Mouse (Mus musculus) C2C12 (cell line): ENCODE data around the gene Abr. TPM values are rescaled to one million over a fixed set of nuclear protein-coding genes. Genes with fewer than 3 reads are reported as not detected.

ENCODE experiments used
- H3K27me3 ChIP-seq: one replicate; pipeline ENCODE4 v1.6.1; 2011; ENCODE audit not compliant: control insufficient read depth, insufficient read depth, insufficient read length
- H3K36me3 ChIP-seq: one replicate; pipeline ENCODE4 v1.6.1; 2011; ENCODE audit not compliant: control insufficient read depth, insufficient read depth
- H3K4me3 ChIP-seq: one replicate; pipeline ENCODE4 v1.5.1; 2011; ENCODE audit warnings: mild to moderate bottlenecking, control low read depth; ENCODE audit not compliant: poor library complexity, insufficient read depth, severe bottlenecking
- H3K79me2 ChIP-seq: one replicate; pipeline ENCODE4 v1.6.1; 2011; ENCODE audit not compliant: control insufficient read depth, insufficient read depth
- H3K79me3 ChIP-seq: one replicate; pipeline ENCODE4 v1.6.1; 2011; ENCODE audit warnings: low read depth, control low read depth
- H3ac ChIP-seq: one replicate; pipeline ENCODE3; 2011; ENCODE audit warnings: low read depth; ENCODE audit not compliant: control insufficient read depth, insufficient read length
- CEBPB ChIP-seq: IDR thresholded peaks from one replicate; pipeline ENCODE4 v1.6.1; 2011; ENCODE audit warnings: low read depth, mild to moderate bottlenecking, control low read depth, moderate library complexity
- CTCF ChIP-seq: IDR thresholded peaks from one replicate; pipeline ENCODE4 v1.5.1; 2011; ENCODE audit not compliant: control insufficient read depth, insufficient read depth, insufficient read length
- FOSL1 ChIP-seq: IDR thresholded peaks from one replicate; pipeline ENCODE4 v1.8.0; 2011; ENCODE audit warnings: mild to moderate bottlenecking, low read length; ENCODE audit not compliant: poor library complexity, insufficient read depth, severe bottlenecking
- MAX ChIP-seq: IDR thresholded peaks from one replicate; pipeline ENCODE4 v1.6.1; 2011; ENCODE audit warnings: mild to moderate bottlenecking, control low read depth
- MYOD1 ChIP-seq: IDR thresholded peaks from one replicate; pipeline ENCODE4 v1.6.1; 2011; ENCODE audit warnings: low read depth; ENCODE audit not compliant: control insufficient read depth, insufficient read length
- MYOG ChIP-seq: IDR thresholded peaks from one replicate; pipeline ENCODE4 v1.6.1; 2011; ENCODE audit not compliant: control insufficient read depth, insufficient read length; ENCODE audit errors: extremely low read depth
- USF1 ChIP-seq: IDR thresholded peaks from one replicate; pipeline ENCODE4 v1.6.1; 2011; ENCODE audit warnings: low read depth, mild to moderate bottlenecking, control low read depth, moderate library complexity
- polyA plus RNA-seq: library from polyadenylated mRNA; unstranded; fragments of >200 nt; fragmentation: generic; extraction: Trizol; gene quantifications from one replicate; pipeline ENCODE4 v1.2.1, GENCODE M21; 2012; ENCODE audit warnings: missing spikeins

The Abr gene
- polyA plus RNA-seq, 1 experiment = 72.8 TPM

DNA sequence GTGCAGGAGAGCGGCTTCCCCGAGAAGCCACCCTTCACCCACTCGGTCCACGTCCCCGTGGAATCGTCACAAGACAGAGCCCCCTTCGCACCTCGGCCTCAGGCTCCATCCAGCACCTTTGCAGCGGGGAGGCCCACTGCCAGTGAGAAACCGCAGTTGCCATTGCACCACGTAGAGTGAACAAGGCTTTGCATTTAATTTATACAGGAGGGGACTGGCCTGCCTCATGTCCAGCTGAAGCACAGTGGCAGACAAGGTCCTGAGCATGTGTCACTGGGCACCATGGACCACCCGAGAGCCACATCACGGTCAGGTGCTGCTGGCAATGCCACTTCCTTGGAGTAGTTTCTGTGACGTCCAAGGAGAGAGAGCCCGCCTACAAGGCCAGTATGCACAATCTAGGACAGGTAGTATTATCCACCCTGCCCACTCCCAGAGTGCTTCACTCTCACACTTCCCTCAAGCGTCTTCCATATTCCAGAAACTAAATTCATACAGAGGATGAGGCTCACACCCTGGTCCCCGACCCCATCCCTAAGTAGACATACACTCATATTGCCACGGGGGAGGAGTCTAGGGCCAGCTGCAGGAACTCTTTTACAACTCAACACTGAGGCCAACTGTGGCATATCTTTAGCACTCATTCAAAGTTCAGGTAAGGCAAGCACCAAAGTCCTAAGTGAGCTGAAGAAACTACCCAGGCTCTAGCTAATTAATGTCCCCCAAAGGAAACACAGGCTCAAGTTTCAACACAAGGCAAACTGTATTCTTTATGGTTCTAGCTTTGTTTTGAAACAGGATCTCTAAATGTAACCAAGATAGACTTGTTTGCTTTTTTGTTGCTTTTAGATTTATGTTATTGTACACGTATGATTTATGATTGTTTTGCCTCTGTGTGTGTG is 126.7 kb downstream of the Abr start:
- no peak for TF ChIP-seq MAX
- TF ChIP-seq CEBPB = no peak
- no peak for TF ChIP-seq MYOG
- TF ChIP-seq FOSL1 = no peak
- TF ChIP-seq MYOD1 = no peak
- no peaks in the 10 kb centered on the region for H3K27me3 ChIP-seq
- peaks cover 91% of the 10 kb centered on the region for H3K79me2 ChIP-seq
- H3ac ChIP-seq = peak overlapping the region; percentile 82
- H3K4me3 ChIP-seq = peak overlapping the region; percentile 44
- peaks cover 13% of the 10 kb centered on the region for H3K36me3 ChIP-seq
- peaks cover 56% of the 10 kb centered on the region for H3K79me3 ChIP-seq

DNA sequence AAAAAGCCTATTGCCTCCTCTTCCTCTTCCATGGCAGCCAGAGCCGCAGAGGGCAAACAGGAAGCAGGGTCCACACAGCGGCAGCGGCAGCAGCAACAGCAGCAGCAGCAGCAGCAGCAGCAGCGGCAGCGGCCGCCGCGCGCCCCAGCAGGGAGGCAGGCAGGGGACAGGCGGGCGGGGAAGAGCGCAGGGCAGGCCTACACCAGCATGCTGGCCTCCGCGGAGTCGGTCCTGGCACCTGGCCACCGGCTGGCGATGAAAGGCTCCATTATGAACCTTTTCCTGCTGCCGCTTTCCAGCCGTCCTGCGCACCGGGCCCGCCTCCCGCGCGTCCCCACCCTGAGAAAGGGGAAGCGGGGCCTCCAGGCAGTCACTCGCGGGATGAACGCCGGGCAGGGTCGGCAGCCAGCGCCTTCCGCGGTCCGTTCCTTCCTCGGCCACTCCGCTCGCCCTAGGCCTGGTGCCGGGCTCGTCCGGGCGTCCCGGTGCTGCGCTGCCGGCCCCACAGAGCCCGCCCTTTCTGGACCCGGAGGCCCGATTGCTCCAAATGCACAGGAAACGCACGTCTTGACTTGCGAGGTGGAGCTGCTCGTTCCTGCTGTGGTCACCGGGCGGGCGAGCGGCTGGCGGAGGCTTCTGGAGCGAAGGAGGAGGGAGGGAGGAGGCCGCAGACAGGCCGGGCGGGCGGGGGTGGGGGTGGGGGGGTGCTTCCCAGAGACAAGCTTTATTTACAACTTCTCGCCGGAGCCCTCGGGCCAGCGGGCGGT is 127.6 kb downstream of the Abr start:
- Histone ChIP-seq H3K79me3 (peaks cover 65% of the 10 kb centered on the region), H3K79me2 (peaks cover 92% of the 10 kb centered on the region), H3ac (peak overlapping the region; percentile 93), H3K27me3 (no peaks in the 10 kb centered on the region), H3K4me3 (peak overlapping the region; percentile 44), H3K36me3 (peaks cover 18% of the 10 kb centered on the region)
- TF ChIP-seq MYOD1 (no peak), CTCF (no peak), USF1 (no peak), CEBPB (no peak), MAX (no peak), FOSL1 (no peak), MYOG (no peak)

DNA sequence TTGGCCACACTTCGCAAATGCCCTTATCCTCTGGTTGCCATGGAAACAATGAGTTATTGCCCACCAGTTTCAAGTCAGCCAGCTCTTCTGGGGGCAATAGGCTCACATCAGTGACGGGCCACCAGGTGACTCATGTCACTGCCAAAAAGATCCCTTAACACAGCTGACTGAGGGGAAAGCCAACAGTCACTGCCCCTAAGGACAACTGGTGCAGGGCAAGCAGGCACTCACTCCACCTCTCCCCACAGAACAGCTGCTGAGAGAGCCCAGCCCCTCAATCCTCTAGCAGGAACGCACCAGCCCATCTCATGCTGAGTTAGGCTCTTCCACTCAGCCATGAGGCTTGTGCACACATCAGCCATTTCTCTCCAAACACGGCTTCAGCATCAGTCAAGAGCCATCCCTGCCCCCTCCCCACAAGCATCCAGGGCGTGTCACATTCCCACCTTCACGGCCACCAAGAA is 128.3 kb downstream of the Abr start:
- Histone ChIP-seq H3K4me3 (peak overlapping the region; percentile 44), H3K36me3 (peaks cover 21% of the 10 kb centered on the region), H3ac (peak overlapping the region; percentile 93), H3K79me2 (peaks cover 92% of the 10 kb centered on the region), H3K27me3 (no peaks in the 10 kb centered on the region), H3K79me3 (peaks cover 69% of the 10 kb centered on the region)
- TF ChIP-seq FOSL1 = no peak
- peak; percentile 93 for TF ChIP-seq MYOD1

DNA sequence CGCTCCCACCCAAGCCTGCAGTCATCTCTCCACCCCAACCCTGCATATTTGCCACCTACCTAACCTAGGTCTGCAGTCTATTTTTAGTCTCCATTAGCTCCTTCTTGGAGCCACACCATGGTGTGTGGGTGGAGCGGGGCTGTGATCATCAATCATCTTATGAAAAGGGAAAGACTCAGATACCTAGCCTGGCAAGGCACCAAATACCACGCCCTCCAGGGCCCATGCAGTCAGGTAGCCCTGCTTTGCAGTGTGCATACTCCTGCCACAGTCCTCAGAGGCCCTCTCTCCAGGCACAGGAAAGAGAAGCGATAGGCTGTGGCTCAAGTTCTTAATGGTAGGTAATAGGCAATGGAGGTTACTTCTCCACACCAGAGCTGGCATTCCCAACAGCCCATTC is 128.9 kb downstream of the Abr start:
- Histone ChIP-seq H3K4me3 (peak overlapping the region; percentile 44), H3K79me2 (peaks cover 92% of the 10 kb centered on the region), H3K27me3 (no peaks in the 10 kb centered on the region), H3ac (peak overlapping the region; percentile 53), H3K79me3 (peaks cover 69% of the 10 kb centered on the region), H3K36me3 (peaks cover 21% of the 10 kb centered on the region)
- TF ChIP-seq MYOD1 (no peak), USF1 (no peak), MAX (no peak), MYOG (no peak), CTCF (no peak), FOSL1 (no peak), CEBPB (no peak)

GRCm38 (mm10) chr11:76491817-76492216 is 130.3 kb downstream of the Abr start:
- TF ChIP-seq MYOD1 = no peak
- no peak for TF ChIP-seq FOSL1
- no peak for TF ChIP-seq MYOG
- no peak for TF ChIP-seq CTCF
- TF ChIP-seq CEBPB = no peak
- no peak for TF ChIP-seq USF1
- TF ChIP-seq MAX = no peak
- no peaks in the 10 kb centered on the region for H3K27me3 ChIP-seq
- no peak overlapping the region for H3ac ChIP-seq
- no peak overlapping the region for H3K4me3 ChIP-seq
- peaks cover 33% of the 10 kb centered on the region for H3K36me3 ChIP-seq
- peaks cover 79% of the 10 kb centered on the region for H3K79me3 ChIP-seq
- peaks cover 100% of the 10 kb centered on the region for H3K79me2 ChIP-seq
